Mouse (Mus musculus) forebrain, embryonic 12.5 days (tissue): ENCODE measurements around the gene Vps53. TPM values are rescaled to one million over a fixed set of nuclear protein-coding genes. Genes with fewer than 3 reads are reported as not detected.

Source experiments
- ATAC-seq: fragments of 200-750 bp; cut with Nextera tagmentation; 2 replicates; pipeline ENCODE4 v1.8.0; 2017; ENCODE audit warnings: moderate TSS enrichment; ENCODE audit not compliant: low FRiP score
- H3K27ac ChIP-seq: fragments of 300-500 bp; sonication (generic); 2 replicates; pipeline ENCODE4 v1.5.1; 2016; ENCODE audit warnings: mild to moderate bottlenecking
- H3K27me3 ChIP-seq: fragments of 300-500 bp; sonication (generic); 2 replicates; pipeline ENCODE4 v1.6.1; 2016; ENCODE audit warnings: mild to moderate bottlenecking
- H3K36me3 ChIP-seq: fragments of 300-500 bp; sonication (generic); replicated peaks from 2 replicates; pipeline ENCODE4 v1.6.1; 2016; ENCODE audit warnings: mild to moderate bottlenecking
- H3K4me1 ChIP-seq: fragments of 300-500 bp; sonication (generic); 2 replicates; pipeline ENCODE4 v1.6.1; 2016
- H3K4me2 ChIP-seq: fragments of 300-500 bp; sonication (generic); 2 replicates; pipeline ENCODE4 v1.6.1; 2016; ENCODE audit warnings: mild to moderate bottlenecking, moderate library complexity
- H3K4me3 ChIP-seq: fragments of 300-500 bp; sonication (generic); replicated peaks from 2 replicates; pipeline ENCODE4 v1.5.1; 2016; ENCODE audit warnings: mild to moderate bottlenecking
- H3K9ac ChIP-seq: fragments of 300-500 bp; sonication (generic); 2 replicates; pipeline ENCODE4 v1.6.1; 2016; ENCODE audit warnings: mild to moderate bottlenecking
- H3K9me3 ChIP-seq: fragments of 300-500 bp; sonication (generic); 2 replicates; pipeline ENCODE4 v1.6.1; 2016
- WGBS: fragments of 180-500 bp; shearing (Covaris S2); methylation state at CpG from one replicate; pipeline ENCODE4 v1.1.7; 2016; 5-methylcytosine and 5-hydroxymethylcytosine counted together
- polyA plus RNA-seq: library from polyadenylated mRNA; unstranded; fragments of >200 nt; fragmentation: Nextera tagmentation; extraction: Ambion mirVana; gene quantifications from 2 replicates; pipeline ENCODE4 v1.2.1, GENCODE M21; 2016

Gene Vps53
- polyA plus RNA-seq, 1 experiment from 2014 or later = 51.9 TPM

- Histone ChIP-seq H3K9ac (no peak overlapping the region), H3K4me2 (no peak overlapping the region), H3K27ac (no peak overlapping the region), H3K27me3 (no peaks in the 10 kb centered on the region), H3K4me3 (no peak overlapping the region), H3K4me1 (no peaks in the 10 kb centered on the region), H3K36me3 (peaks cover 48% of the 10 kb centered on the region), H3K9me3 (no peaks in the 10 kb centered on the region)
- no peak for ATAC-seq
- 84% methylated on average over 7 of the region's 7 CpGs for WGBS
These were observed 43.6 kb downstream of the Vps53 start for GRCm38 (mm10) chr11:76135641-76136437.

GRCm38 (mm10) chr11:76130859-76131258 is 48.6 kb downstream of the Vps53 start:
- WGBS = 88% methylated on average over 5 of the region's 5 CpGs
- Histone ChIP-seq H3K36me3 (peaks cover 39% of the 10 kb centered on the region), H3K27ac (no peak overlapping the region), H3K9ac (no peak overlapping the region), H3K4me2 (no peak overlapping the region), H3K9me3 (no peaks in the 10 kb centered on the region), H3K27me3 (no peaks in the 10 kb centered on the region), H3K4me1 (no peaks in the 10 kb centered on the region), H3K4me3 (no peak overlapping the region)
- ATAC-seq = no peak

- Histone ChIP-seq H3K4me3 (no peak overlapping the region), H3K9me3 (no peaks in the 10 kb centered on the region), H3K36me3 (peaks cover 7% of the 10 kb centered on the region; the same call in 1 of the 2 replicates), H3K9ac (no peak overlapping the region), H3K4me1 (no peaks in the 10 kb centered on the region), H3K27me3 (no peaks in the 10 kb centered on the region), H3K4me2 (no peak overlapping the region), H3K27ac (no peak overlapping the region)
- ATAC-seq = no peak
- 87% methylated on average over 8 of the region's 8 CpGs for WGBS
These were observed 54.1 kb downstream of the Vps53 start for GRCm38 (mm10) chr11:76125386-76125785.

- WGBS = 97% methylated on average over 1 of the region's 1 CpGs
- Histone ChIP-seq H3K9me3 (no peaks in the 10 kb centered on the region), H3K27ac (no peak overlapping the region), H3K4me3 (no peak overlapping the region), H3K27me3 (no peaks in the 10 kb centered on the region), H3K4me1 (no peaks in the 10 kb centered on the region), H3K36me3 (peaks cover 10% of the 10 kb centered on the region; the same call in 1 of the 2 replicates), H3K4me2 (no peak overlapping the region), H3K9ac (no peak overlapping the region)
- ATAC-seq = no peak
These were observed 55.9 kb downstream of the Vps53 start for GRCm38 (mm10) chr11:76123517-76123916.

- no peak for ATAC-seq
- no peak overlapping the region for H3K4me2 ChIP-seq
- H3K4me1 ChIP-seq = no peaks in the 10 kb centered on the region
- no peak overlapping the region for H3K27ac ChIP-seq
- H3K9me3 ChIP-seq = no peaks in the 10 kb centered on the region
- H3K4me3 ChIP-seq = no peak overlapping the region
- H3K27me3 ChIP-seq = no peaks in the 10 kb centered on the region
- H3K36me3 ChIP-seq = peaks cover 10% of the 10 kb centered on the region; the same call in 1 of the 2 replicates
- no peak overlapping the region for H3K9ac ChIP-seq
- WGBS = 80% methylated on average over 2 of the region's 2 CpGs
These were observed 56.9 kb downstream of the Vps53 start for GRCm38 (mm10) chr11:76122571-76122970.

- Histone ChIP-seq H3K36me3 (peaks cover 21% of the 10 kb centered on the region), H3K9me3 (no peaks in the 10 kb centered on the region), H3K4me2 (no peak overlapping the region), H3K9ac (no peak overlapping the region), H3K27ac (no peak overlapping the region), H3K4me3 (no peak overlapping the region), H3K27me3 (no peaks in the 10 kb centered on the region), H3K4me1 (no peaks in the 10 kb centered on the region)
- WGBS = 90% methylated on average over 4 of the region's 4 CpGs
- ATAC-seq = no peak
These were observed 58.4 kb downstream of the Vps53 start for GRCm38 (mm10) chr11:76121086-76121485.

- no peak for ATAC-seq
- H3K4me3 ChIP-seq = no peak overlapping the region
- 81% methylated on average over 10 of the region's 10 CpGs for WGBS
- no peaks in the 10 kb centered on the region for H3K27me3 ChIP-seq
- H3K4me2 ChIP-seq = no peak overlapping the region
- no peaks in the 10 kb centered on the region for H3K4me1 ChIP-seq
- H3K9me3 ChIP-seq = no peaks in the 10 kb centered on the region
- H3K36me3 ChIP-seq = peaks cover 18% of the 10 kb centered on the region
- H3K27ac ChIP-seq = no peak overlapping the region
- no peak overlapping the region for H3K9ac ChIP-seq
These were observed 59.0 kb downstream of the Vps53 start for GRCm38 (mm10) chr11:76120407-76120901.

GRCm38 (mm10) chr11:76110416-76110815 is 69.0 kb downstream of the Vps53 start:
- H3K4me3 ChIP-seq = no peak overlapping the region
- no peak overlapping the region for H3K27ac ChIP-seq
- WGBS = 96% methylated on average over 3 of the region's 3 CpGs
- H3K4me1 ChIP-seq = no peaks in the 10 kb centered on the region
- no peak overlapping the region for H3K4me2 ChIP-seq
- peaks cover 20% of the 10 kb centered on the region for H3K36me3 ChIP-seq
- ATAC-seq = no peak
- H3K9me3 ChIP-seq = no peaks in the 10 kb centered on the region
- H3K27me3 ChIP-seq = no peaks in the 10 kb centered on the region
- no peak overlapping the region for H3K9ac ChIP-seq

- no peaks in the 10 kb centered on the region for H3K9me3 ChIP-seq
- H3K27ac ChIP-seq = no peak overlapping the region
- H3K36me3 ChIP-seq = peaks cover 12% of the 10 kb centered on the region
- no peak for ATAC-seq
- H3K4me3 ChIP-seq = no peak overlapping the region
- no peak overlapping the region for H3K4me2 ChIP-seq
- WGBS = 90% methylated on average over 11 of the region's 11 CpGs
- H3K27me3 ChIP-seq = no peaks in the 10 kb centered on the region
- H3K4me1 ChIP-seq = no peaks in the 10 kb centered on the region
- no peak overlapping the region for H3K9ac ChIP-seq
These were observed 72.6 kb downstream of the Vps53 start for GRCm38 (mm10) chr11:76106551-76107496.

GRCm38 (mm10) chr11:76101154-76101553 is 78.3 kb downstream of the Vps53 start:
- Histone ChIP-seq H3K9me3 (no peaks in the 10 kb centered on the region), H3K4me3 (no peak overlapping the region), H3K9ac (no peak overlapping the region), H3K4me2 (no peak overlapping the region), H3K4me1 (no peaks in the 10 kb centered on the region), H3K27me3 (no peaks in the 10 kb centered on the region), H3K27ac (no peak overlapping the region), H3K36me3 (peaks cover 18% of the 10 kb centered on the region)
- no peak for ATAC-seq

- Histone ChIP-seq H3K36me3 (peaks cover 18% of the 10 kb centered on the region), H3K9ac (no peak overlapping the region), H3K27ac (0 out of 2 replicates have a peak overlapping the region, but pooled peaks have one; percentile 19), H3K4me1 (no peaks in the 10 kb centered on the region), H3K4me3 (no peak overlapping the region), H3K9me3 (no peaks in the 10 kb centered on the region), H3K27me3 (no peaks in the 10 kb centered on the region), H3K4me2 (no peak overlapping the region)
- ATAC-seq = no peak
- 76% methylated on average over 4 of the region's 4 CpGs for WGBS
These were observed 80.1 kb downstream of the Vps53 start for GRCm38 (mm10) chr11:76099193-76099975.

- no peak overlapping the region for H3K4me3 ChIP-seq
- no peaks in the 10 kb centered on the region for H3K27me3 ChIP-seq
- H3K4me1 ChIP-seq = no peaks in the 10 kb centered on the region
- no peak overlapping the region for H3K27ac ChIP-seq
- H3K9me3 ChIP-seq = no peaks in the 10 kb centered on the region
- H3K36me3 ChIP-seq = peaks cover 26% of the 10 kb centered on the region
- no peak for ATAC-seq
- 95% methylated on average over 8 of the region's 8 CpGs for WGBS
- H3K4me2 ChIP-seq = no peak overlapping the region
- H3K9ac ChIP-seq = no peak overlapping the region
These were observed 85.8 kb downstream of the Vps53 start for GRCm38 (mm10) chr11:76093610-76094009.
